Mouse (Mus musculus): ENCODE data around the gene Adamts16. TPM values are rescaled to one million over a fixed set of nuclear protein-coding genes. Genes with fewer than 3 reads are reported as not detected.
"Not testable (repeated sequence)": the region's sequence is repeated elsewhere in the genome, so short reads cannot be mapped to it uniquely, and the experiment has no call there.

The Adamts16 gene
- polyA plus RNA-seq, 1 experiment from 2014 or later = 11.2 TPM

GRCm38 (mm10) chr13:70874741-70875140 lies 33.1 kb upstream of the Adamts16 start:
- H3K4me3 ChIP-seq (ENCODE audit: low read length) = no peak overlapping the region
- no peaks in the 10 kb centered on the region for H3K36me3 ChIP-seq (ENCODE audit: control insufficient read depth, insufficient read depth, low read length)
- no peaks in the 10 kb centered on the region for H3K27me3 ChIP-seq (ENCODE audit: control insufficient read depth, insufficient read depth, low read length)
- H3K9ac ChIP-seq (ENCODE audit: low read depth, low read length) = no peak overlapping the region
- no peak for ATAC-seq (ENCODE audit: low FRiP score, low TSS enrichment)
- no peak overlapping the region for H3K27ac ChIP-seq (ENCODE audit: low read depth, low read length)
- no peak overlapping the region for H3K4me2 ChIP-seq (replicated peaks; ENCODE audit: low read depth, low read length)
- H3K4me1 ChIP-seq (ENCODE audit: control insufficient read depth, insufficient read depth, low read length) = peaks cover 10% of the 10 kb centered on the region
- no peaks in the 10 kb centered on the region for H3K9me3 ChIP-seq (ENCODE audit: control insufficient read depth, low read length)

GRCm38 (mm10) chr13:70873851-70874250 lies 32.2 kb upstream of the Adamts16 start:
- WGBS = 62% methylated on average over 13 of the region's 13 CpGs

GRCm38 (mm10) chr13:70871049-70871448 lies 29.4 kb upstream of the Adamts16 start:
- Histone ChIP-seq H3K4me1 (ENCODE audit: control insufficient read depth, insufficient read depth, low read length) (no peaks in the 10 kb centered on the region; the same call in 1 of the 2 replicates), H3K27ac (ENCODE audit: low read depth, low read length) (no peak overlapping the region), H3K9me3 (ENCODE audit: control insufficient read depth, low read length) (no peaks in the 10 kb centered on the region), H3K9ac (ENCODE audit: low read depth, low read length) (no peak overlapping the region), H3K4me3 (ENCODE audit: low read length) (no peak overlapping the region), H3K27me3 (ENCODE audit: control insufficient read depth, insufficient read depth, low read length) (no peaks in the 10 kb centered on the region), H3K36me3 (ENCODE audit: control insufficient read depth, insufficient read depth, low read length) (no peaks in the 10 kb centered on the region), H3K4me2 (replicated peaks; ENCODE audit: low read depth, low read length) (no peak overlapping the region)
- no peak for ATAC-seq (ENCODE audit: low FRiP score, low TSS enrichment)
- WGBS = 58% methylated on average over 3 of the region's 3 CpGs

More at GRCm38 (mm10) chr13:70873851-70874250, 32.2 kb upstream of the Adamts16 start:
- H3K9ac ChIP-seq (ENCODE audit: low read depth, low read length); H3K9me3 ChIP-seq (ENCODE audit: control insufficient read depth, low read length); H3K36me3 ChIP-seq (ENCODE audit: control insufficient read depth, insufficient read depth, low read length); H3K4me3 ChIP-seq (ENCODE audit: low read length); H3K27me3 ChIP-seq (ENCODE audit: control insufficient read depth, insufficient read depth, low read length); H3K27ac ChIP-seq (ENCODE audit: low read depth, low read length); ATAC-seq (ENCODE audit: low FRiP score, low TSS enrichment); H3K4me2 ChIP-seq (replicated peaks; ENCODE audit: low read depth, low read length): not testable (repeated sequence)
- H3K4me1 ChIP-seq (ENCODE audit: control insufficient read depth, insufficient read depth, low read length) = peaks cover 10% of the 10 kb centered on the region

- peak; percentile 86 for ATAC-seq (ENCODE audit: low FRiP score, low TSS enrichment)
Observed at GRCm38 (mm10) chr13:70866971-70867625, 25.5 kb upstream of the Adamts16 start.

GRCm38 (mm10) chr13:70865867-70866266 lies 24.3 kb upstream of the Adamts16 start:
- no peak for ATAC-seq (ENCODE audit: low FRiP score, low TSS enrichment)
- Histone ChIP-seq H3K36me3 (ENCODE audit: control insufficient read depth, insufficient read depth, low read length) (no peaks in the 10 kb centered on the region), H3K4me1 (ENCODE audit: control insufficient read depth, insufficient read depth, low read length) (no peaks in the 10 kb centered on the region), H3K27me3 (ENCODE audit: control insufficient read depth, insufficient read depth, low read length) (no peaks in the 10 kb centered on the region), H3K4me3 (ENCODE audit: low read length) (no peak overlapping the region), H3K9ac (ENCODE audit: low read depth, low read length) (no peak overlapping the region), H3K4me2 (replicated peaks; ENCODE audit: low read depth, low read length) (no peak overlapping the region), H3K27ac (ENCODE audit: low read depth, low read length) (no peak overlapping the region), H3K9me3 (ENCODE audit: control insufficient read depth, low read length) (no peaks in the 10 kb centered on the region)
- 86% methylated on average over 5 of the region's 5 CpGs for WGBS

More at GRCm38 (mm10) chr13:70866971-70867625, 25.5 kb upstream of the Adamts16 start:
- H3K27ac ChIP-seq (ENCODE audit: low read depth, low read length) = peak overlapping the region; percentile 52; the same call in 1 of the 2 replicates
- no peak overlapping the region for H3K4me2 ChIP-seq (replicated peaks; ENCODE audit: low read depth, low read length)
- H3K4me1 ChIP-seq (ENCODE audit: control insufficient read depth, insufficient read depth, low read length) = no peaks in the 10 kb centered on the region
- WGBS = 83% methylated on average over 11 of the region's 11 CpGs
- no peak overlapping the region for H3K4me3 ChIP-seq (ENCODE audit: low read length)
- H3K36me3 ChIP-seq (ENCODE audit: control insufficient read depth, insufficient read depth, low read length) = no peaks in the 10 kb centered on the region
- H3K27me3 ChIP-seq (ENCODE audit: control insufficient read depth, insufficient read depth, low read length) = no peaks in the 10 kb centered on the region
- no peaks in the 10 kb centered on the region for H3K9me3 ChIP-seq (ENCODE audit: control insufficient read depth, low read length)
- no peak overlapping the region for H3K9ac ChIP-seq (ENCODE audit: low read depth, low read length)

GRCm38 (mm10) chr13:70862162-70862908 lies 20.7 kb upstream of the Adamts16 start:
- no peak overlapping the region for H3K4me3 ChIP-seq (ENCODE audit: low read length)
- no peak overlapping the region for H3K9ac ChIP-seq (ENCODE audit: low read depth, low read length)
- no peak overlapping the region for H3K27ac ChIP-seq (ENCODE audit: low read depth, low read length)
- 45% methylated on average over 8 of the region's 8 CpGs for WGBS
- H3K27me3 ChIP-seq (ENCODE audit: control insufficient read depth, insufficient read depth, low read length) = no peaks in the 10 kb centered on the region
- H3K4me2 ChIP-seq (replicated peaks; ENCODE audit: low read depth, low read length) = no peak overlapping the region
- H3K9me3 ChIP-seq (ENCODE audit: control insufficient read depth, low read length) = no peaks in the 10 kb centered on the region
- no peaks in the 10 kb centered on the region for H3K4me1 ChIP-seq (ENCODE audit: control insufficient read depth, insufficient read depth, low read length)
- ATAC-seq (ENCODE audit: low FRiP score, low TSS enrichment) = no peak
- no peaks in the 10 kb centered on the region for H3K36me3 ChIP-seq (ENCODE audit: control insufficient read depth, insufficient read depth, low read length)

- no peak overlapping the region for H3K4me3 ChIP-seq (ENCODE audit: low read length)
- H3K9ac ChIP-seq (ENCODE audit: low read depth, low read length) = no peak overlapping the region
- ATAC-seq (ENCODE audit: low FRiP score, low TSS enrichment) = no peak
- H3K4me2 ChIP-seq (replicated peaks; ENCODE audit: low read depth, low read length) = no peak overlapping the region
- no peak overlapping the region for H3K27ac ChIP-seq (ENCODE audit: low read depth, low read length)
- H3K36me3 ChIP-seq (ENCODE audit: control insufficient read depth, insufficient read depth, low read length) = no peaks in the 10 kb centered on the region
- no peaks in the 10 kb centered on the region for H3K4me1 ChIP-seq (ENCODE audit: control insufficient read depth, insufficient read depth, low read length)
- H3K27me3 ChIP-seq (ENCODE audit: control insufficient read depth, insufficient read depth, low read length) = no peaks in the 10 kb centered on the region
- no peaks in the 10 kb centered on the region for H3K9me3 ChIP-seq (ENCODE audit: control insufficient read depth, low read length)
Observed at GRCm38 (mm10) chr13:70853601-70854000, 12.0 kb upstream of the Adamts16 start.

GRCm38 (mm10) chr13:70846933-70847332 lies 5.3 kb upstream of the Adamts16 start:
- WGBS = 62% methylated on average over 2 of the region's 2 CpGs
- Histone ChIP-seq H3K27me3 (ENCODE audit: control insufficient read depth, insufficient read depth, low read length) (peaks cover 5% of the 10 kb centered on the region; the same call in 1 of the 2 replicates), H3K9ac (ENCODE audit: low read depth, low read length) (no peak overlapping the region), H3K27ac (ENCODE audit: low read depth, low read length) (no peak overlapping the region), H3K4me1 (ENCODE audit: control insufficient read depth, insufficient read depth, low read length) (0 out of 2 replicates have a peak, but pooled peaks cover 3% of the 10 kb centered on the region), H3K4me3 (ENCODE audit: low read length) (no peak overlapping the region), H3K36me3 (ENCODE audit: control insufficient read depth, insufficient read depth, low read length) (no peaks in the 10 kb centered on the region), H3K9me3 (ENCODE audit: control insufficient read depth, low read length) (no peaks in the 10 kb centered on the region), H3K4me2 (replicated peaks; ENCODE audit: low read depth, low read length) (no peak overlapping the region)
- ATAC-seq (ENCODE audit: low FRiP score, low TSS enrichment) = no peak

- H3K36me3 ChIP-seq (ENCODE audit: control insufficient read depth, insufficient read depth, low read length) = no peaks in the 10 kb centered on the region
Observed at GRCm38 (mm10) chr13:70845526-70845925, 3.9 kb upstream of the Adamts16 start.

More at GRCm38 (mm10) chr13:70845526-70845925, 3.9 kb upstream of the Adamts16 start:
- Histone ChIP-seq H3K27me3 (ENCODE audit: control insufficient read depth, insufficient read depth, low read length) (peaks cover 5% of the 10 kb centered on the region; the same call in 1 of the 2 replicates), H3K4me3 (ENCODE audit: low read length) (no peak overlapping the region), H3K9me3 (ENCODE audit: control insufficient read depth, low read length) (no peaks in the 10 kb centered on the region), H3K4me2 (replicated peaks; ENCODE audit: low read depth, low read length) (no peak overlapping the region), H3K9ac (ENCODE audit: low read depth, low read length) (no peak overlapping the region), H3K4me1 (ENCODE audit: control insufficient read depth, insufficient read depth, low read length) (0 out of 2 replicates have a peak, but pooled peaks cover 3% of the 10 kb centered on the region), H3K27ac (ENCODE audit: low read depth, low read length) (no peak overlapping the region)
- WGBS = 70% methylated on average over 7 of the region's 7 CpGs
- no peak for ATAC-seq (ENCODE audit: low FRiP score, low TSS enrichment)
